25 mouse cellular contexts compared by ENCODE assay signal in genomic region chr15:98094905-98095304, GRCm38 (mm10).
"Had no signal": no experiment of that assay in that cellular context is flagged by ENCODE, and none has a peak within 500 bp of the region (broad histone marks: within the 10 kb centered on the region; RNA-seq: fewer than 3 reads in every experiment).

No protein-coding gene starts in this region.

- H3K4me3 ChIP-seq: embryonic facial prominence, embryonic 10.5 days; embryonic facial prominence, embryonic 12.5 days; embryonic facial prominence, embryonic 13.5 days; embryonic facial prominence, embryonic 15.5 days; forebrain, embryonic 10.5 days; forebrain, embryonic 12.5 days; forebrain, embryonic 13.5 days; forebrain, embryonic 15.5 days; gastrocnemius, adult 2 months; heart, adult 2 months had no signal

- DNase-seq: cerebellum, adult 2 months; cerebellum, adult 8-10 months; cerebellum, adult 9-10 months; cerebellum, adult 9-11 months; cerebellum, postnatal 10 days; cerebellum, postnatal 14 days; cerebellum, postnatal 25 days; cerebellum, postnatal 36 days; embryo, embryonic 11 days; forebrain, postnatal 0 days; gastrocnemius, adult 2 months; gastrocnemius, postnatal 10 days; gastrocnemius, postnatal 14 days; gastrocnemius, postnatal 25 days; gastrocnemius, postnatal 36 days; heart, adult 18-20 months; heart, adult 2 months had no signal

- H3K36me3 ChIP-seq: embryonic facial prominence, embryonic 12.5 days; embryonic facial prominence, embryonic 13.5 days; embryonic facial prominence, embryonic 15.5 days; forebrain, embryonic 12.5 days; forebrain, embryonic 15.5 days had no signal

- H3K27me3 ChIP-seq: embryonic facial prominence, embryonic 12.5 days; embryonic facial prominence, embryonic 13.5 days; embryonic facial prominence, embryonic 15.5 days; forebrain, embryonic 13.5 days; forebrain, embryonic 15.5 days had no signal

- H3K27ac ChIP-seq: embryonic facial prominence, embryonic 10.5 days; embryonic facial prominence, embryonic 12.5 days; embryonic facial prominence, embryonic 13.5 days; embryonic facial prominence, embryonic 15.5 days; forebrain, embryonic 10.5 days; forebrain, embryonic 12.5 days; forebrain, embryonic 13.5 days; forebrain, embryonic 15.5 days; heart, adult 2 months had no signal
